Mouse (Mus musculus) stomach, postnatal 0 days (tissue): ENCODE results near the gene Dgki.

Source experiments
- CTCF ChIP-seq: IDR thresholded peaks from 2 replicates; pipeline ENCODE4 v1.5.1; 2016; ENCODE audit warnings: antibody characterized with exemption, low read depth, mild to moderate bottlenecking, moderate library complexity
- EP300 ChIP-seq: optimal IDR thresholded peaks from 2 replicates; pipeline ENCODE3; 2016; ENCODE audit warnings: antibody characterized with exemption

- TF ChIP-seq CTCF (no peak), EP300 (no peak)
Measured at GRCm38 (mm10) chr6:37327519-37327918, 27.5 kb upstream of the Dgki start.
